Mouse (Mus musculus): ENCODE data around the gene Ccdc12. TPM values are rescaled to one million over a fixed set of nuclear protein-coding genes. Genes with fewer than 3 reads are reported as not detected.

Gene Ccdc12
- polyA plus RNA-seq, 1 experiment from 2014 or later: 84.4 TPM

GRCm38 (mm10) chr9:110649775-110650174 lies 6.5 kb upstream of the Ccdc12 start:
- peaks cover 32% of the 10 kb centered on the region for H3K27me3 ChIP-seq
- no peaks in the 10 kb centered on the region for H3K9me3 ChIP-seq (replicated peaks)
- no peak overlapping the region for H3K4me2 ChIP-seq
- H3K4me3 ChIP-seq (replicated peaks): no peak overlapping the region
- no peak overlapping the region for H3K27ac ChIP-seq
- H3K36me3 ChIP-seq: no peaks in the 10 kb centered on the region
- H3K9ac ChIP-seq: no peak overlapping the region
- no peak for ATAC-seq (ENCODE audit: low read depth)
- no peak for DNase-seq
- peaks cover 54% of the 10 kb centered on the region for H3K4me1 ChIP-seq (replicated peaks)

DNA sequence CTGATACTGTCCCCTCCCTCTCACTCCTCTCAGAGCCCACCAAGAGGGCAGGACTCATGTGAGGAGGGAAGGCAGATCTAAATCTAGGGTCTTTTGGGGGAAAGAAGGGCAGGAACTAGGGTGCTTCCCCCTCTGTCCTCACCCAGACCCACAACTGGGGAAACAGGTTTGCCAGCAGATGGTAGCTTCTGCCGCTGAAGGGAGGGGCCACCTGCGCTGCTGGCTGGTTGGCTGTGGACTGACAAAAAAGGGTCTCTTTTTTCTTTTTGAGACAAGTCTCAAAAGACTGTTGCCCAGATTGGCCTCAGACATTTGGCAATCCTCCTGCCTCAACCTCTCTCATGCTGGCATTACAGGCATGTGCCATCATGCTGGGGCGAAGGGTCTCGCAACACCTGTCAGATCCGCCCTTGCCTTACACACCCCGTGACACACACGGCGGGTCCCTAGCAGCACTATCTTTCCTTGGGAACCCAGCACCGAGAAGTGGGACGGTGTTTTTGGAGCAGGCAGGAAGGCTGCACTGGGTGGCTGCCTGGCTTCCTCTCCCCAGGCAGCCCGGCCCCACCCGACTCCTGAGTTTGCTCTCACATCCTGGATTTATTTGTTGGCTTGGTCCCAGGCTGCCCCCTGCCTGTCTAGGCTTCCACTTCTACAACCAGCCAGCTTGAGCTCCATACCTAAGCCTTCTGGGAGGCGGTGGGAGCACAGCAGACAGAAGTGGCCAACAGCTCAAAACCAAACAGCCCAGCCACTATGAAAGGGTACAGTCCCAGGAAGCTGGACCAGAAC lies 4.2 kb upstream of the Ccdc12 start:
- Histone ChIP-seq H3K9me3 (replicated peaks) (no peaks in the 10 kb centered on the region), H3K27ac (no peak overlapping the region), H3K4me1 (replicated peaks) (peaks cover 47% of the 10 kb centered on the region), H3K4me2 (peak overlapping the region; percentile 99), H3K9ac (peak overlapping the region; percentile 39), H3K36me3 (no peaks in the 10 kb centered on the region), H3K27me3 (peaks cover 32% of the 10 kb centered on the region), H3K4me3 (replicated peaks) (peak overlapping the region; percentile 79)
- ATAC-seq (ENCODE audit: low read depth) (no peak), DNase-seq (no peak)
- 20% methylated on average over 13 of the region's 13 CpGs for WGBS (ENCODE audit: insufficient replicate concordance)

DNA sequence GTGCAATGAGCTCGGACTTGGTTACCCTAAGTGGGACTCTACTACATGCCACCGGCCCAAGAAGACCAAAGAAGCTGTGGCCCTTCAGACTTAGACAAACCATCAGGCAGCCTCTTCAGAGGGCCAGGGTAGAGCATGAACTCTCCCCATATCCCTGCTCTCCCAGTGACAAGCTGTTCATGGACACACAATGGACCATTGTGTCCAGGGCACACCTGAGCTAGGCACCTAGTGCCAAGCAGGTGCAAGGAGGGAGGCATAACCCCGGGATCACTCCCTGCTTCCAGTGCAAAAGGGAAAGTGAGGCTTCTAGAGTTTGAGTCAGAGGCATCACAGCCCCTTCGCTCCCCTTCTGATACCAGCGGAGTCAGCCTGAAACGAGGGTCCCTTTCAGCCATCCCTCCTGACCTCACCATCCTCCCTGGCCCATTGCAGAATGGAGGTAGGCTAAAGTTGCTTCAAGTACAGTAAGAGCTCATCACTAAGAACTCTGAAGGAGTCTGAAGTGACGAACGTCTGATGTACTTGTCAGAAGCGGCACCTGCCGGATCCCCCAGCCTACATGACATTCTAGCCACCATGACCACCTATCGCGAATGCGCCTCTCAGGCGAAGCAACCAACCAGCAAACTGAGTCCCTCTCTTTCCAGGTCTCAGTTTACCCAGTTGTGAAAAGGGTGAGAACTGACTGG lies 3.2 kb upstream of the Ccdc12 start:
- Histone ChIP-seq H3K4me1 (replicated peaks) (peaks cover 52% of the 10 kb centered on the region), H3K27me3 (peaks cover 30% of the 10 kb centered on the region), H3K36me3 (no peaks in the 10 kb centered on the region), H3K4me2 (peak overlapping the region; percentile 99), H3K4me3 (replicated peaks) (peak overlapping the region; percentile 79), H3K27ac (peak overlapping the region; percentile 76), H3K9ac (peak overlapping the region; percentile 86), H3K9me3 (replicated peaks) (no peaks in the 10 kb centered on the region)
- ATAC-seq (ENCODE audit: low read depth) (no peak), DNase-seq (no peak)
- WGBS (ENCODE audit: insufficient replicate concordance): 12% methylated on average over 14 of the region's 14 CpGs

DNA sequence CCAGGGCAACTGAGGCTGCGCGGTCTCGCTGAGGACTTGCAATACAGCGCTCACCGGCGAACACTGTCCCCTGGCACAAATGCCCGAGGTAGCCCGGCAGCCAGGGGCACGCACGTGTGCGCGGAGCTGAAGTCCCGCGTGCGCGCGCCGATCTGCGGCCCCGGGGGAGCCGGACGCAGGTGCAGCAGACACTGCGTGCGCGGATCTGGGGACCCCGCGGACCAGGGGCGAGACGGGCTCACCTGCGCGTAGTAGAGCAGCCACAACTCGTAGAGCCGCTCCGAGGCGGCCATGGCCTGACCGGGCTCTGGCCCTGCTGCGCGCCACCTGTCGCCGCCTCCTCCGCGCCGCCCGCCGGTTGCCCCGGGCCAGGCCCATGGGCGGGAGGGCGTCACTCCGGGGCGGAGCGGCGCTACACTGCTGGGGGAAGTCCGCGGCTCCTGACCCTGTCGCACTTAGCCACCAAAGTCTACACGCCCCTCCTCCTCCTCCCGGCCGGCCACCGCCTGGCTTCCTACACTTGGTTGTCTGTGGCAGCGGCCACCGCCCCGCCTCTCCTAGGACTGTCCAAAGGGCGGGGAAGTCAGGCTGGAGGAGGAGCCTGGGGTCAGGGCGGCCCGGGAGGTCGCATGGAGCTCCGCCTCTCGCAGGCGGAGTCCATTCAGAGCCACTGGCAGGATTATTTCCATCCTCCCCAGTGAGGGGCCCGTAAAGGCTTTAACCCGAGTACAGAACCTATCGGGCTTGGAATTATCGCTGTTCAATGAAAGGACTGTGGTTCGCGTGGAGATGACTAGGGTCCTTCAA lies 2.4 kb upstream of the Ccdc12 start, which contains the start of gene Nbeal2:
Nbeal2 (minus strand) TSS at position 507 of the 807 bp plus-strand sequence.
- H3K27ac ChIP-seq: peak within 1 kb of the TSS; percentile 76
- H3K9me3 ChIP-seq (replicated peaks): no peaks in the 10 kb centered on the region
- peak within 1 kb of the TSS; percentile 79 for H3K4me3 ChIP-seq (replicated peaks)
- under 1% methylated on average over 75 of the region's 75 CpGs for WGBS (ENCODE audit: insufficient replicate concordance)
- H3K4me1 ChIP-seq (replicated peaks): peaks cover 59% of the 10 kb centered on the region
- peak within 1 kb of the TSS; percentile 99 for H3K4me2 ChIP-seq
- H3K9ac ChIP-seq: peak within 1 kb of the TSS; percentile 86
- H3K36me3 ChIP-seq: no peaks in the 10 kb centered on the region
- peaks cover 30% of the 10 kb centered on the region for H3K27me3 ChIP-seq
- peak; percentile 87 for ATAC-seq (ENCODE audit: low read depth)
- DNase-seq: peak; percentile 95

DNA sequence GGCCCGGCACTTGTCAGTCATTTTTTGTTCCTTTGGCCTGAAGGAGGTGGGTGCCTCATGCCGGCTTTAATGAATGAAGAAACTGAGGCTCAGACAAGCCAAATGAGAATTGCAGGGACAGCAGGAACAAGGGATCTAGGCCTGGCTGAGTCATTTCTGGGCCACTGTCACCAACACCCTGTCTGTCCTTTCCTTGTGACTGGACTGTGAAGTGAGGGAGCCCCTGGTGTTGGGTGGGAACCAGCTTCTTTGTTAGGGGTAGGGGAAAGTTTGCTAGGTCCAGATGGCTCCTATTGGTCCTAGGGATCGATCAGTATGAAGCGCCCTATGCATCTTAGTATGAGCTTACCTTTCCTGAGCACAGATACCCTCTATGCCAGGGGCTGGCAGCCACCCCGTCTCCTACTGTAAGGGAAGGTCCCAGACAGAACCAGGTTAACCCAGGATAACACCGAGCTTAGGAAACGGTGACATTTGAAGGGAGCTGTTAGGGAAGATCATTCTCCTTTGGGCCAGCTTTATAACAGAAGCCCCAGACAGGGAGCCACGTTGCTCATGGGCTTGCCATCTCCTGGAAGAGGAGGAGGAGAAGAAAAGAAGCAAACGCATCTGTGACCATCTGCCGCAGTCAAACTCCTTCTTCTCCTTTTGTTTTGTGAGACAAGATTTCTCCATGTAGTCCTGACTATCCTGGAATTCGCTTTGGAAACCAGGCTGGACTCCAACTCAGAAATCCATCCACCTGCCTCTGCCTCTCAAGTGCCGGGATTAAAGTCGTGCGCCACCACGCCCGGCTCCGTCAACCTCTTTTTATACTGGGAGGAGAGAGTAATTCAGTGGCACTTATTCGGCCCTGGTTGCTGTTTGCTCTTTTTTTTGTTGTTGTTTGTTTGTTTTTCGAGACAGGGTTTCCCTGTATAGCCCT lies 1.3 kb upstream of the Ccdc12 start:
- peak overlapping the region; percentile 91 for H3K27ac ChIP-seq
- WGBS (ENCODE audit: insufficient replicate concordance): 76% methylated on average over 19 of the region's 19 CpGs

GRCm38 (mm10) chr9:110655651-110656007 lies 674 bp upstream of the Ccdc12 start:
- H3K4me3 ChIP-seq (replicated peaks): peak overlapping the region; percentile 80

More for the DNA sequence above, 1.3 kb upstream of the Ccdc12 start:
- H3K4me1 ChIP-seq (replicated peaks): peaks cover 70% of the 10 kb centered on the region
- no peak for DNase-seq
- peak overlapping the region; percentile 86 for H3K9ac ChIP-seq
- ATAC-seq (ENCODE audit: low read depth): no peak
- no peaks in the 10 kb centered on the region; the same call in 1 of the 2 replicates for H3K36me3 ChIP-seq
- H3K4me2 ChIP-seq: peak overlapping the region; percentile 99
- H3K27me3 ChIP-seq: peaks cover 30% of the 10 kb centered on the region
- no peaks in the 10 kb centered on the region for H3K9me3 ChIP-seq (replicated peaks)
- H3K4me3 ChIP-seq (replicated peaks): peak overlapping the region; percentile 79

GRCm38 (mm10) chr9:110657474-110658078 lies 1.3 kb downstream of the Ccdc12 start:
- Histone ChIP-seq H3K9me3 (replicated peaks) (no peaks in the 10 kb centered on the region), H3K27ac (peak overlapping the region; percentile 91), H3K36me3 (no peaks in the 10 kb centered on the region; the same call in 1 of the 2 replicates), H3K4me3 (replicated peaks) (peak overlapping the region; percentile 80), H3K9ac (peak overlapping the region; percentile 85), H3K4me1 (replicated peaks) (peaks cover 87% of the 10 kb centered on the region), H3K27me3 (peaks cover 12% of the 10 kb centered on the region), H3K4me2 (peak overlapping the region; percentile 90)
- WGBS (ENCODE audit: insufficient replicate concordance): 17% methylated on average over 13 of the region's 13 CpGs
- ATAC-seq (ENCODE audit: low read depth) (no peak), DNase-seq (no peak)

More at GRCm38 (mm10) chr9:110655651-110656007, 674 bp upstream of the Ccdc12 start:
- WGBS (ENCODE audit: insufficient replicate concordance): 83% methylated on average over 10 of the region's 10 CpGs
- no peak for ATAC-seq (ENCODE audit: low read depth)
- no peaks in the 10 kb centered on the region; the same call in 1 of the 2 replicates for H3K36me3 ChIP-seq
- DNase-seq: no peak
- peaks cover 77% of the 10 kb centered on the region for H3K4me1 ChIP-seq (replicated peaks)
- peak overlapping the region; percentile 85 for H3K9ac ChIP-seq
- no peaks in the 10 kb centered on the region for H3K9me3 ChIP-seq (replicated peaks)
- H3K27me3 ChIP-seq: peaks cover 30% of the 10 kb centered on the region
- peak overlapping the region; percentile 90 for H3K4me2 ChIP-seq
- H3K27ac ChIP-seq: peak overlapping the region; percentile 91

- DNase-seq: no peak
- Histone ChIP-seq H3K4me3 (replicated peaks) (no peak overlapping the region), H3K36me3 (peaks cover 5% of the 10 kb centered on the region; the same call in 1 of the 2 replicates), H3K27me3 (no peaks in the 10 kb centered on the region), H3K4me2 (no peak overlapping the region), H3K9me3 (replicated peaks) (no peaks in the 10 kb centered on the region), H3K9ac (peak overlapping the region; percentile 1; the same call in 1 of the 2 replicates), H3K27ac (0 out of 2 replicates have a peak overlapping the region, but pooled peaks have one; percentile 21), H3K4me1 (replicated peaks) (peaks cover 87% of the 10 kb centered on the region)
- ATAC-seq (ENCODE audit: low read depth): no peak
- WGBS (ENCODE audit: insufficient replicate concordance): 72% methylated on average over 12 of the region's 12 CpGs
Observed at GRCm38 (mm10) chr9:110659521-110659920, 3.2 kb downstream of the Ccdc12 start.

DNA sequence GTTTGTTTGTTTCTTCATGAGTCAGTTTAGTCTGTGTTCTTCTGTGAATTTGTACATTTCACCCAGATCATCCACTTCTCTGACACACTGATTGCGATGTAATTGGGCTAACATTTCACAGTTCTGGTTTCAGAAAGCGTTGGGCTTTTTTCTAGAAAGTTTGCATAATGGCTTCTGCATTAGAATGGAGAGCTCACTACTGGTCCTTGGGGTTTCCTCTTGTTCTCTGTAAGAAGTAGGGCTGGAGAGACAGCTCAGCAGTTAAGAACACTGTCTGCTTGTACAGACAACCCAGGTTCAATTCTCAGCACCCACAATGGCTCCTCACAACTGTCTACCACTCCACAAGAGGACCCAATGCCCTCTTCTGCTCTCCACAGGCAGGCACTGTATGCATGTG lies 3.9 kb downstream of the Ccdc12 start:
- H3K4me2 ChIP-seq: no peak overlapping the region
- no peak overlapping the region for H3K4me3 ChIP-seq (replicated peaks)
- no peak for DNase-seq
- H3K4me1 ChIP-seq (replicated peaks): peaks cover 87% of the 10 kb centered on the region
- peaks cover 5% of the 10 kb centered on the region; the same call in 1 of the 2 replicates for H3K36me3 ChIP-seq
- ATAC-seq (ENCODE audit: low read depth): no peak
- 80% methylated on average over 2 of the region's 2 CpGs for WGBS (ENCODE audit: insufficient replicate concordance)
- 0 out of 2 replicates have a peak overlapping the region, but pooled peaks have one; percentile 1 for H3K9ac ChIP-seq
- H3K27me3 ChIP-seq: no peaks in the 10 kb centered on the region
- H3K27ac ChIP-seq: peak overlapping the region; percentile 52
- H3K9me3 ChIP-seq (replicated peaks): no peaks in the 10 kb centered on the region
